Mouse (Mus musculus) activated CD4-positive, CD25-positive, alpha-beta regulatory T cell, adult 4 months (primary cell): ENCODE results near the gene Sdc3. TPM values are rescaled to one million over a fixed set of nuclear protein-coding genes. Genes with fewer than 3 reads are reported as not detected.

Experiments
- polyA plus RNA-seq, 2 experiments: library from polyadenylated mRNA; unstranded; fragments of 100-300 nt; shearing (Covaris generic); gene quantifications; one replicate each; pipeline ENCODE4 v1.2.1; 2017

Gene Sdc3
- polyA plus RNA-seq, 2 experiments from 2014 or later, result 1.0 to 1.5 TPM

Other genes starting within 250 kb of the Sdc3 start
- gene Nkain1, start 218.4 kb upstream of the Sdc3 start, polyA plus RNA-seq, result not detected
- gene Pum1, start 129.2 kb upstream of the Sdc3 start, polyA plus RNA-seq, result 10 to 100 TPM; 59.1 to 64.8 TPM
- 1,000 to 10,000 TPM; 1,545 to 2,139 TPM for gene Laptm5, start 120.6 kb downstream of the Sdc3 start, polyA plus RNA-seq
- under 1 TPM in 1 of 2 experiments, not detected in 1; 0.23 TPM for gene Matn1, start 151.8 kb downstream of the Sdc3 start, polyA plus RNA-seq